Mouse (Mus musculus) C2C12 (cell line): ENCODE measurements around the gene Olfr1188. TPM values are rescaled to one million over a fixed set of nuclear protein-coding genes. Genes with fewer than 3 reads are reported as not detected.
"Not testable (repeated sequence)": the region's sequence is repeated elsewhere in the genome, so short reads cannot be mapped to it uniquely, and the experiment has no call there.

Experiments used
- H3K27me3 ChIP-seq: one replicate; pipeline ENCODE4 v1.6.1; 2011; ENCODE audit not compliant: control insufficient read depth, insufficient read depth, insufficient read length
- H3K36me3 ChIP-seq: one replicate; pipeline ENCODE4 v1.6.1; 2011; ENCODE audit not compliant: control insufficient read depth, insufficient read depth
- H3K4me3 ChIP-seq: one replicate; pipeline ENCODE4 v1.5.1; 2011; ENCODE audit warnings: mild to moderate bottlenecking, control low read depth; ENCODE audit not compliant: poor library complexity, insufficient read depth, severe bottlenecking
- H3K79me2 ChIP-seq: one replicate; pipeline ENCODE4 v1.6.1; 2011; ENCODE audit not compliant: control insufficient read depth, insufficient read depth
- H3K79me3 ChIP-seq: one replicate; pipeline ENCODE4 v1.6.1; 2011; ENCODE audit warnings: low read depth, control low read depth
- H3ac ChIP-seq: one replicate; pipeline ENCODE3; 2011; ENCODE audit warnings: low read depth; ENCODE audit not compliant: control insufficient read depth, insufficient read length
- CEBPB ChIP-seq: IDR thresholded peaks from one replicate; pipeline ENCODE4 v1.6.1; 2011; ENCODE audit warnings: low read depth, mild to moderate bottlenecking, control low read depth, moderate library complexity
- CTCF ChIP-seq: IDR thresholded peaks from one replicate; pipeline ENCODE4 v1.5.1; 2011; ENCODE audit not compliant: control insufficient read depth, insufficient read depth, insufficient read length
- FOSL1 ChIP-seq: IDR thresholded peaks from one replicate; pipeline ENCODE4 v1.8.0; 2011; ENCODE audit warnings: mild to moderate bottlenecking, low read length; ENCODE audit not compliant: poor library complexity, insufficient read depth, severe bottlenecking
- MAX ChIP-seq: IDR thresholded peaks from one replicate; pipeline ENCODE4 v1.6.1; 2011; ENCODE audit warnings: mild to moderate bottlenecking, control low read depth
- MYOD1 ChIP-seq: IDR thresholded peaks from one replicate; pipeline ENCODE4 v1.6.1; 2011; ENCODE audit warnings: low read depth; ENCODE audit not compliant: control insufficient read depth, insufficient read length
- MYOG ChIP-seq: IDR thresholded peaks from one replicate; pipeline ENCODE4 v1.6.1; 2011; ENCODE audit not compliant: control insufficient read depth, insufficient read length; ENCODE audit errors: extremely low read depth
- USF1 ChIP-seq: IDR thresholded peaks from one replicate; pipeline ENCODE4 v1.6.1; 2011; ENCODE audit warnings: low read depth, mild to moderate bottlenecking, control low read depth, moderate library complexity
- long read RNA-seq, 2 experiments: library from polyadenylated mRNA; unstranded; transcript quantifications; one replicate each; pipeline ENCODE4 v2.0.0; 2019 to 2020
- polyA plus RNA-seq: library from polyadenylated mRNA; unstranded; fragments of >200 nt; fragmentation: generic; extraction: Trizol; gene quantifications from one replicate; pipeline ENCODE4 v1.2.1, GENCODE M21; 2012; ENCODE audit warnings: missing spikeins

Olfr1188 gene
- polyA plus RNA-seq: not detected
- long read RNA-seq, experiment 1: 0 reads
- long read RNA-seq, experiment 2: 0 reads

DNA sequence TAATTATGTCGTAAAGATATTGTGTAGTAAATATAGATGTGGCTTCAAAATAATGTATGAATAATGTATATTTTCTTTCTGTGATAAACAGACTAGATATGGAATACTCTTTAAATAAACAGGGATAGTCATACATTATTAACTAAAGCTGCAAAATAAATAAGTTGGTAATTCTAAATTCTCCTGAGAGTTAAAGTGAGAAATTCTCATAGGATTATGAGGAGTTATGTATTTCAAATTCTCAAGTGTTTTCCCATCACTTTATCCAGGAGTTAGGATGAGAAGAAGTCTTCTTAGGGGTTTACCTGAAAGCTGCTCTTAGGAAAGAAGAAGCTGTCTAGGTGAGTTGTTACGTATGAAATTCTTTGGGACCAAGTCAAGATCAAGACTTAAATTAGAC lies at the start of gene Olfr1188:
Olfr1188 (plus strand) TSS at position 301 of the 400 bp plus-strand sequence.
- Histone ChIP-seq H3ac (no peak within 1 kb of the TSS), H3K79me2 (no peaks in the 10 kb centered on the region), H3K4me3 (no peak within 1 kb of the TSS), H3K27me3 (no peaks in the 10 kb centered on the region), H3K36me3 (no peaks in the 10 kb centered on the region), H3K79me3 (no peaks in the 10 kb centered on the region)
- TF ChIP-seq MAX (no peak), CTCF (no peak), USF1 (no peak), FOSL1 (no peak), MYOG (no peak), CEBPB (no peak)

DNA sequence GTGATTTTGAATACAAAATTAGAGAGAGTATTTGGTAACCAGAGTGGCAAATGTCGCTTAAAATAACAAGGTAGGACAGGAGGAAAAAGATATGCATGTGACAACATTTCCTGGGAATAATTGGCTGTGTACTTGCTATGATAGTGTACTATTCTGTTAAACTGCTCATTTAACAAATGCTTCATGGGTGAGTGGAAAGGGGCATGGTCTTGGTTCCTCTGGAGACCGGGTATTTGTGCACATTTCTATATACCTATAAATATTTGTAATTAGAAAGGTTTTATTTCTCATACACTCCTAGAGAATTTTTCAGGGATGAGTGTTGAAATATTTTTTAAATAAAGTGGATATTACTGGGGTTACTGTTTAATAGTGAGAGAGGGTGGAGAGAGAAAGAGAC lies 38.5 kb upstream of the Olfr1188 start, which contains the start of gene Olfr1186:
Olfr1186 (plus strand) TSS at position 301 of the 400 bp plus-strand sequence.
- no peaks in the 10 kb centered on the region for H3K36me3 ChIP-seq
- TF ChIP-seq MAX (no peak), FOSL1 (no peak), CTCF (no peak), CEBPB (no peak), MYOG (no peak), USF1 (no peak)
- H3ac ChIP-seq: no peak within 1 kb of the TSS
- H3K79me2 ChIP-seq: no peaks in the 10 kb centered on the region
- no peaks in the 10 kb centered on the region for H3K79me3 ChIP-seq
- H3K27me3 ChIP-seq: no peaks in the 10 kb centered on the region
- H3K4me3 ChIP-seq: no peak within 1 kb of the TSS

DNA sequence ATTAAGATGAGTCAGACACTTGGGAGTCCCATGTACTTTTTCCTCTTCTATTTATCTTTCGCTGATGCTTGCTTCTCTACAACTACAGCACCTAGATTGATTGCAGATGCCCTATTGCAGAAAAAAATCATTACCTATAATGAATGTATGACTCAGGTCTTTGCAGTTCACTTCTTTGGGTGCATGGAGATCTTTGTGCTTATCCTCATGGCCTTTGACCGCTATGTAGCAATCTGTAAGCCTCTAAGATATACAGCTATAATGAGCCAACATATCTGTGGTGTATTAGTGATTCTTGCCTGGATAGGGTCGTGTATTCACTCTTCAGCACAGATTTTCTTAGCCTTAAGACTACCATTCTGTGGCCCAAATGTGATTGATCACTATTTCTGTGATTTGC lies 31.0 kb upstream of the Olfr1188 start:
- Histone ChIP-seq H3K79me3 (no peaks in the 10 kb centered on the region), H3K27me3 (no peaks in the 10 kb centered on the region), H3ac (no peak overlapping the region), H3K36me3 (no peaks in the 10 kb centered on the region), H3K4me3 (no peak overlapping the region), H3K79me2 (no peaks in the 10 kb centered on the region)
- TF ChIP-seq MYOD1 (no peak), CEBPB (no peak), USF1 (no peak), MYOG (no peak), CTCF (no peak), MAX (no peak)

DNA sequence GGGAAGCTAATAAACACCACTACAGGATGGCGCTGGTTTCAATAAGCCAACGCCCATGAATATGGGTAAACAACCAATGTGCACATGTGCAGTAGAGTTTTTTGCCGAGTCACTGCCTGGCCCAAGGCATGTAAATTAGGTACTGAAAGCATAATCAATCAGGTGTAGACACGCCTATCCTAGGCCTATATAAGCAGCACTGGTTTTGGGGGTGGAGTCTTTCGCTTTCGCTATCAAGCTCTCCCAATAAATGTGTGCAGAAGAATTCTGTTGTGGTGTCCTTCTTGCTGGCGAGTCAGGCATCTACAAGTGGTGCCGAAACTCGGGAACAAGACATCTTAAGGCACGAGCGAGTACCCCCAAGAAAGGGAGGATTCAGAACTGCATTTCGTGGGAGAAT lies 16.0 kb downstream of the Olfr1188 start:
- H3K79me3 ChIP-seq, H3K36me3 ChIP-seq, H3ac ChIP-seq, H3K27me3 ChIP-seq, H3K4me3 ChIP-seq, H3K79me2 ChIP-seq: not testable (repeated sequence)

DNA sequence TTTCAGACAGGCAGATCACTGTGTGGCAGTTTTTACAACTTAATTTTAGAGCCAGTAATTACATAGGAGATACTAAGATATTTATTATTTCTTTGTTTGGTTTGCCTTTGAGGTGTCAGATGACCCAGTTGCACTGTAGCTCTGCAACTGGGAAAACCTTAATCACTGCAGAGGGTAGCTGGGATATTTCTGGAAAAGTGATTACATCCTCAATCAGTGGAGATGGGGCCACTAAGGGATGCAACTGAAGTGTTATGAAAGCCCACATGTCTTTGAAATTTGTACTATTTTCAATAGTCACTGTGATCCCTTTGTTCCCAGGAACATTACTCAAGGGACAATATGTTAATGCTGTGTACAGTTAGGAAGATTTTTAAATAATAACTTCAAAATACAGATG lies 29.4 kb downstream of the Olfr1188 start, which contains the start of gene Olfr1189:
Olfr1189 (plus strand) TSS at position 301 of the 400 bp plus-strand sequence.
- no peaks in the 10 kb centered on the region for H3K27me3 ChIP-seq
- H3K4me3 ChIP-seq: no peak within 1 kb of the TSS
- no peak within 1 kb of the TSS for H3ac ChIP-seq
- H3K79me2 ChIP-seq: no peaks in the 10 kb centered on the region
- no peaks in the 10 kb centered on the region for H3K36me3 ChIP-seq
- TF ChIP-seq USF1: no peak
- TF ChIP-seq FOSL1: no peak
- no peak for TF ChIP-seq CEBPB
- no peak for TF ChIP-seq CTCF
- no peak for TF ChIP-seq MYOG
- TF ChIP-seq MYOD1: no peak
- TF ChIP-seq MAX: no peak
- H3K79me3 ChIP-seq: no peaks in the 10 kb centered on the region

Other genes starting within 250 kb of the Olfr1188 start
- gene Olfr1174-ps, start 241.8 kb upstream of the Olfr1188 start, polyA plus RNA-seq: not detected
- gene Olfr1175-ps, start 229.7 kb upstream of the Olfr1188 start, polyA plus RNA-seq: not detected
- not detected for gene Olfr1176, start 220.2 kb upstream of the Olfr1188 start, polyA plus RNA-seq
- not detected for gene Olfr1177-ps, start 210.4 kb upstream of the Olfr1188 start, polyA plus RNA-seq
- not detected for gene Olfr1178, start 169.9 kb upstream of the Olfr1188 start, polyA plus RNA-seq
- not detected for gene Olfr1179, start 150.5 kb upstream of the Olfr1188 start, polyA plus RNA-seq
- gene Olfr1180, start 137.8 kb upstream of the Olfr1188 start, polyA plus RNA-seq: not detected
- not detected for gene Olfr1181, start 130.8 kb upstream of the Olfr1188 start, polyA plus RNA-seq
- gene Gm13757, start 107.8 kb upstream of the Olfr1188 start, polyA plus RNA-seq: not detected
- gene Olfr1183, start 102.1 kb upstream of the Olfr1188 start, polyA plus RNA-seq: not detected
- not detected for gene Olfr1184, start 73.3 kb upstream of the Olfr1188 start, polyA plus RNA-seq
- gene Olfr1185-ps1, start 63.6 kb upstream of the Olfr1188 start, polyA plus RNA-seq: not detected
- not detected for gene Olfr1186, start 38.4 kb upstream of the Olfr1188 start, polyA plus RNA-seq
- not detected for gene Olfr1189, start 29.5 kb downstream of the Olfr1188 start, polyA plus RNA-seq
- gene Olfr1191-ps1, start 83.6 kb downstream of the Olfr1188 start, polyA plus RNA-seq: not detected
- gene Olfr1192-ps1, start 91.6 kb downstream of the Olfr1188 start, polyA plus RNA-seq: not detected
- not detected for gene Olfr1193, start 118.7 kb downstream of the Olfr1188 start, polyA plus RNA-seq
- gene Olfr1195, start 132.3 kb downstream of the Olfr1188 start, polyA plus RNA-seq: not detected
- not detected for gene Olfr1196, start 147.7 kb downstream of the Olfr1188 start, polyA plus RNA-seq
- not detected for gene Olfr1197, start 175.4 kb downstream of the Olfr1188 start, polyA plus RNA-seq
- not detected for gene Olfr1198, start 194.4 kb downstream of the Olfr1188 start, polyA plus RNA-seq
- gene Olfr1199, start 203.5 kb downstream of the Olfr1188 start, polyA plus RNA-seq: not detected
- gene Olfr1200, start 213.6 kb downstream of the Olfr1188 start, polyA plus RNA-seq: not detected
- not detected for gene Olfr1201, start 236.1 kb downstream of the Olfr1188 start, polyA plus RNA-seq